Mouse (Mus musculus) C2C12 (cell line): ENCODE results near the gene Trio. TPM values are rescaled to one million over a fixed set of nuclear protein-coding genes. Genes with fewer than 3 reads are reported as not detected.

Source experiments
- H3K27me3 ChIP-seq: one replicate; pipeline ENCODE4 v1.6.1; 2011; ENCODE audit not compliant: control insufficient read depth, insufficient read depth, insufficient read length
- H3K36me3 ChIP-seq: one replicate; pipeline ENCODE4 v1.6.1; 2011; ENCODE audit not compliant: control insufficient read depth, insufficient read depth
- H3K4me3 ChIP-seq: one replicate; pipeline ENCODE4 v1.5.1; 2011; ENCODE audit warnings: mild to moderate bottlenecking, control low read depth; ENCODE audit not compliant: poor library complexity, insufficient read depth, severe bottlenecking
- H3K79me2 ChIP-seq: one replicate; pipeline ENCODE4 v1.6.1; 2011; ENCODE audit not compliant: control insufficient read depth, insufficient read depth
- H3K79me3 ChIP-seq: one replicate; pipeline ENCODE4 v1.6.1; 2011; ENCODE audit warnings: low read depth, control low read depth
- H3ac ChIP-seq: one replicate; pipeline ENCODE3; 2011; ENCODE audit warnings: low read depth; ENCODE audit not compliant: control insufficient read depth, insufficient read length
- CEBPB ChIP-seq: IDR thresholded peaks from one replicate; pipeline ENCODE4 v1.6.1; 2011; ENCODE audit warnings: low read depth, mild to moderate bottlenecking, control low read depth, moderate library complexity
- CTCF ChIP-seq: IDR thresholded peaks from one replicate; pipeline ENCODE4 v1.5.1; 2011; ENCODE audit not compliant: control insufficient read depth, insufficient read depth, insufficient read length
- FOSL1 ChIP-seq: IDR thresholded peaks from one replicate; pipeline ENCODE4 v1.8.0; 2011; ENCODE audit warnings: mild to moderate bottlenecking, low read length; ENCODE audit not compliant: poor library complexity, insufficient read depth, severe bottlenecking
- MAX ChIP-seq: IDR thresholded peaks from one replicate; pipeline ENCODE4 v1.6.1; 2011; ENCODE audit warnings: mild to moderate bottlenecking, control low read depth
- MYOD1 ChIP-seq: IDR thresholded peaks from one replicate; pipeline ENCODE4 v1.6.1; 2011; ENCODE audit warnings: low read depth; ENCODE audit not compliant: control insufficient read depth, insufficient read length
- MYOG ChIP-seq: IDR thresholded peaks from one replicate; pipeline ENCODE4 v1.6.1; 2011; ENCODE audit not compliant: control insufficient read depth, insufficient read length; ENCODE audit errors: extremely low read depth
- USF1 ChIP-seq: IDR thresholded peaks from one replicate; pipeline ENCODE4 v1.6.1; 2011; ENCODE audit warnings: low read depth, mild to moderate bottlenecking, control low read depth, moderate library complexity
- polyA plus RNA-seq: library from polyadenylated mRNA; unstranded; fragments of >200 nt; fragmentation: generic; extraction: Trizol; gene quantifications from one replicate; pipeline ENCODE4 v1.2.1, GENCODE M21; 2012; ENCODE audit warnings: missing spikeins

Gene Trio
- polyA plus RNA-seq, 1 experiment: 26.2 TPM

- no peak overlapping the region for H3K4me3 ChIP-seq
- TF ChIP-seq USF1 (no peak), MAX (no peak), CTCF (no peak), MYOD1 (no peak)
- H3K36me3 ChIP-seq: no peaks in the 10 kb centered on the region
- H3K27me3 ChIP-seq: peaks cover 13% of the 10 kb centered on the region
- H3K79me3 ChIP-seq: no peaks in the 10 kb centered on the region
- no peak overlapping the region for H3ac ChIP-seq
- no peaks in the 10 kb centered on the region for H3K79me2 ChIP-seq
Measured at GRCm38 (mm10) chr15:27693235-27693634, 332.4 kb downstream of the Trio start.

DNA sequence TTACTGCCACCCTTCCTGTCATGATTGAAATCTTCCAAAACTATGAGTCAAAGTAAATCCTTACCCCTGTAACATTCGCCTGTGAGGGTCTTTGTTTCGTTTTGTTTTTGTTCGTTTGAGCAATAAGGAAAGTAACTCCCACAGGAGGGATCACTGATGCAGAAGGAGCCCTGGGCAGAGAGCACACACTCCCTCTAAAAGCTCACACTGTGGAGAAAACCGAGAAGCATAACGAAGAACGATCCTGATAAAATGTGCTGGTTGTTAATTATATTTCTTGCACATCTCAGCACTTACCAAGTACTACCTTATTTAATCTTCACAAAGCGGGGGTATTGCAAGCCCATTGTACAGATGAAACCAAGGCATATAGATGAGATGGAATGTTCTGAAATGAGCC, 333.5 kb downstream of the Trio start:
- Histone ChIP-seq H3K79me3 (no peaks in the 10 kb centered on the region), H3K4me3 (no peak overlapping the region), H3K79me2 (no peaks in the 10 kb centered on the region), H3ac (no peak overlapping the region), H3K36me3 (no peaks in the 10 kb centered on the region), H3K27me3 (peaks cover 13% of the 10 kb centered on the region)
- TF ChIP-seq MYOD1 (no peak), MAX (no peak), FOSL1 (no peak), MYOG (no peak), CTCF (no peak), CEBPB (no peak), USF1 (no peak)

DNA sequence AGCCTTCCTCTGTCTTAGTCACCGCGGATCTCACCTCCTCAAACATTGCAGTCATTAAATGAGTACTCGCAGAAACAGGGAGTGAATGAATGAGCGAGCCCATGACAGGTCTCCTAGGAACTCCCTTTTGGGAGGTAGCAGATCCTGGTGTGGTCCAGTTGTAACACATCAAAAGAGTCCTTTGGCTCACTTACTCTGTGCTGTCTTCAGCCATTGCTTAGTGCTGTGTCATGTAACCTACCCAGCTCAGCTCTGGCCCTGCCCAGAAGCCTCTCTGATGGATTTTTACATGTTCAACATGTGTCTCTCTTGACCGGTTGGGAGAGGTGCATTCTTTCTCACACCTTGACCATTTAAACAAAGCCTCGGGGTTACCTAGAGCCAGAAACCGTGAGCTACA, 334.4 kb downstream of the Trio start:
- peaks cover 16% of the 10 kb centered on the region for H3K27me3 ChIP-seq
- H3K36me3 ChIP-seq: no peaks in the 10 kb centered on the region
- H3ac ChIP-seq: no peak overlapping the region
- TF ChIP-seq MYOD1: no peak
- TF ChIP-seq USF1: no peak
- TF ChIP-seq FOSL1: no peak
- no peak for TF ChIP-seq CTCF
- no peak for TF ChIP-seq MYOG
- no peak for TF ChIP-seq CEBPB
- no peak for TF ChIP-seq MAX
- no peaks in the 10 kb centered on the region for H3K79me3 ChIP-seq
- H3K79me2 ChIP-seq: no peaks in the 10 kb centered on the region
- H3K4me3 ChIP-seq: no peak overlapping the region

- no peaks in the 10 kb centered on the region for H3K36me3 ChIP-seq
- no peak overlapping the region for H3K4me3 ChIP-seq
- no peaks in the 10 kb centered on the region for H3K79me3 ChIP-seq
- TF ChIP-seq CEBPB (no peak), USF1 (no peak), CTCF (no peak), FOSL1 (no peak), MYOD1 (no peak), MAX (no peak)
- no peak overlapping the region for H3ac ChIP-seq
- H3K79me2 ChIP-seq: no peaks in the 10 kb centered on the region
- peaks cover 16% of the 10 kb centered on the region for H3K27me3 ChIP-seq
Measured at GRCm38 (mm10) chr15:27688041-27688651, 337.5 kb downstream of the Trio start.

- H3K27me3 ChIP-seq: peaks cover 10% of the 10 kb centered on the region
- H3K79me3 ChIP-seq: no peaks in the 10 kb centered on the region
- TF ChIP-seq CEBPB: no peak
- no peak for TF ChIP-seq MYOG
- TF ChIP-seq FOSL1: no peak
- TF ChIP-seq MYOD1: no peak
- TF ChIP-seq USF1: no peak
- no peak for TF ChIP-seq CTCF
- TF ChIP-seq MAX: no peak
- no peak overlapping the region for H3K4me3 ChIP-seq
- H3K79me2 ChIP-seq: no peaks in the 10 kb centered on the region
- no peaks in the 10 kb centered on the region for H3K36me3 ChIP-seq
- no peak overlapping the region for H3ac ChIP-seq
Measured at GRCm38 (mm10) chr15:27684813-27685212, 340.8 kb downstream of the Trio start.

GRCm38 (mm10) chr15:27683206-27683605, 342.4 kb downstream of the Trio start:
- no peak overlapping the region for H3K4me3 ChIP-seq
- TF ChIP-seq CEBPB (no peak), USF1 (no peak), MYOD1 (no peak)
- no peaks in the 10 kb centered on the region for H3K79me2 ChIP-seq
- no peaks in the 10 kb centered on the region for H3K79me3 ChIP-seq
- no peak overlapping the region for H3ac ChIP-seq
- no peaks in the 10 kb centered on the region for H3K36me3 ChIP-seq
- H3K27me3 ChIP-seq: peaks cover 21% of the 10 kb centered on the region
